Mouse (Mus musculus): Measurements from ENCODE around the gene Gsta1. TPM values are rescaled to one million over a fixed set of nuclear protein-coding genes. Genes with fewer than 3 reads are reported as not detected.
"Not testable (repeated sequence)": the region's sequence is repeated elsewhere in the genome, so short reads cannot be mapped to it uniquely, and the experiment has no call there.

The Gsta1 gene
- polyA plus RNA-seq, 1 experiment from 2014 or later = not detected

DNA sequence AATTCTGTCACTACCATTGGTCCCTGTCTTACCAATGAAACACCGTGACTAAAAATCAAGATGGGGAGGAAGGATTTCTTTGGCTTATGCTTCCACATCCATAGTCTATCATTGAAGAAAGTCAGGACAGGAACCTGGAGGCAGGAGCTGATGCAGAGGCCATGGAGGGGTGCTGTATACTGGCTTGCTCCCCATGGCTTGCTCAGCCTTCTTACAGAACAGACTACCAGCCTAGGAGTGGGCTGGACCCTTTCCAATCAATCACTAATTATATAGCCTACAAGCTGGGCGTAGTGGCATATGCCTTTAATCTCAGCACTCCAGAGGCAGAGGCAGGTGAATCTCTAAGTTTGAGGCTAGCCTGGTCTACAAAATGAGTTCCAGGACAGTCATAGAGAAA is 19.6 kb upstream of the Gsta1 start:
- Histone ChIP-seq H3K27ac (no peak overlapping the region), H3K9ac (no peak overlapping the region), H3K36me3 (no peaks in the 10 kb centered on the region), H3K9me3 (no peaks in the 10 kb centered on the region), H3K27me3 (no peaks in the 10 kb centered on the region), H3K4me1 (replicated peaks) (no peaks in the 10 kb centered on the region), H3K4me2 (no peak overlapping the region), H3K4me3 (no peak overlapping the region)
- 96% methylated on average over 2 of the region's 2 CpGs for WGBS
- ATAC-seq (ENCODE audit: low FRiP score) = no peak

DNA sequence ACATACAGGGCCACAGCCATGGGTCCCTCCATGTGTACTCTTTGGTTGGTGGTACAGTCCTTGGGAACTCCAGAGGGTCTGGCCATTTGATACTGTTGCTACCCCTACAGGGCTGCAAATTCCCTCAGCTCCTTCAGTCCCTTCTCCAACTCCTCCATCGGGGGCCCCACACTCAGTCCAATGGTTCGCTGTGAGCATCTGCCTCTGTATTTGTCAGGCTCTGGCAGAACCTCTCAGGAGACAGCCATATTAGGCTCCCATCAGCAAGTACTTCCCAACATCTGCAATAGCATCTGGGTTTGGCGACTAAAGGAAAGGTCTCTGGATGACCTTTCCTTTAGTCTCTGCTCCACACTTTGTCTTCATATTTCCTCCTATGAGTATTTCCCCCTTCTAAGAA is 18.9 kb upstream of the Gsta1 start:
- no peak overlapping the region for H3K4me2 ChIP-seq
- no peaks in the 10 kb centered on the region for H3K36me3 ChIP-seq
- no peak for ATAC-seq (ENCODE audit: low FRiP score)
- H3K27me3 ChIP-seq = no peaks in the 10 kb centered on the region
- H3K9ac ChIP-seq = no peak overlapping the region
- H3K9me3 ChIP-seq = no peaks in the 10 kb centered on the region
- no peaks in the 10 kb centered on the region for H3K4me1 ChIP-seq (replicated peaks)
- no peak overlapping the region for H3K27ac ChIP-seq
- WGBS = 96% methylated on average over 3 of the region's 3 CpGs
- no peak overlapping the region for H3K4me3 ChIP-seq

DNA sequence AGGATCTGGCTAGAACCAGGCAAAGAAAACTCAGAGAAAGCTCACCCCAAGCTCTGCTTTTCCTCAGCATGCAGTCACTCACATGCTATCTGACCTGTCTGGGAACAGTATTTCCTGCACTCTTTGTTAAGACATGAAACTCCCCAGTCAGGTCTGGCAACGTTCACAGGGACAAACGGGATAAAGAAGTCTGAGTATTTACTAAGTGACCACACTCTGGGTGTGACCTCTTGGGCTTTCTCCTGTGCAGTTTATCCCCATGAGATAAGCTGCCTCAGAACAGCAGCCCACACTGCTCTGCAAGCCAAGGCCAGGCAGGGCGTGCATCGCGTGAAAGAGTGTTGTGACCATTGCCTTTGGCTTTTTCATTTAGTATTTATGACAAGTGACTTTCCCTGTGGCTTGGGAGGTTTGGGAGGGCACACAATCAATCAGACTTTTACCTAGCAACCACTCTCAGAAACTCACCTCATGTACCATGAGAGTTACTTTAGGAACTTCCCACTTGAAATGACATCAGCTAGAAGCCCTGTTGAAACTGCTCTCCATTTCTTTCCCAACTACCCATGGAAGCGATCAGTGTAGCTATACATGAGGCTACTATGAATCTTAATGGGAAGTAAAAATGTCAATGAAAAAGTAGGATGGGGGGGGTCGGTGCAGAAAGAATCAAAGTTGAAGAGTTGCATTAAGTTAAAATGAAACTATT is 18.0 kb upstream of the Gsta1 start:
- Histone ChIP-seq H3K36me3 (no peaks in the 10 kb centered on the region), H3K27me3 (no peaks in the 10 kb centered on the region)

DNA sequence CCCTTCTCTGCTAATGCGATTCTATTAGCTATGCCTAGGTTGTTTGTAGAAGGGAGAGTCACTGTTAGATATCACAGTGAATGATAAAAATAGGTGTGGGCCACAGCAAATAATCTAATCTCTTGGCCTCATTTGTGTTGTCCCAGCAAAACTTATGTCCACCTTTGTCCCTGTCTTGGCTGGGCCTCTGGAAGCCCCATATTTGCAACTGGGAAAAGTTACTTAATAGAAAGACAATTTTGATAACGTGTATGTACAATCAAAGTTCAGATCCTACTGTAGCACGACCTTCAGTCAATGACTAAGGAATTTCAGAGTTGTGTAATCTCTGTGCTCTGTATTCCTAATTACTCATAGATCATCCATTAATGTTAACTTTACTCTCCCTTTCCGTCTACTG is 13.4 kb upstream of the Gsta1 start:
- Histone ChIP-seq H3K27me3 (no peaks in the 10 kb centered on the region), H3K4me1 (replicated peaks) (no peaks in the 10 kb centered on the region), H3K4me2 (no peak overlapping the region), H3K9me3 (no peaks in the 10 kb centered on the region), H3K9ac (no peak overlapping the region), H3K4me3 (no peak overlapping the region), H3K27ac (no peak overlapping the region), H3K36me3 (no peaks in the 10 kb centered on the region)
- 84% methylated on average over 4 of the region's 4 CpGs for WGBS
- no peak for ATAC-seq (ENCODE audit: low FRiP score)

More for the DNA sequence above, 18.0 kb upstream of the Gsta1 start:
- no peak overlapping the region for H3K27ac ChIP-seq
- no peak overlapping the region for H3K4me2 ChIP-seq
- H3K4me3 ChIP-seq = no peak overlapping the region
- no peaks in the 10 kb centered on the region for H3K4me1 ChIP-seq (replicated peaks)
- H3K9me3 ChIP-seq = no peaks in the 10 kb centered on the region
- H3K9ac ChIP-seq = no peak overlapping the region
- no peak for ATAC-seq (ENCODE audit: low FRiP score)
- WGBS = 88% methylated on average over 7 of the region's 7 CpGs

DNA sequence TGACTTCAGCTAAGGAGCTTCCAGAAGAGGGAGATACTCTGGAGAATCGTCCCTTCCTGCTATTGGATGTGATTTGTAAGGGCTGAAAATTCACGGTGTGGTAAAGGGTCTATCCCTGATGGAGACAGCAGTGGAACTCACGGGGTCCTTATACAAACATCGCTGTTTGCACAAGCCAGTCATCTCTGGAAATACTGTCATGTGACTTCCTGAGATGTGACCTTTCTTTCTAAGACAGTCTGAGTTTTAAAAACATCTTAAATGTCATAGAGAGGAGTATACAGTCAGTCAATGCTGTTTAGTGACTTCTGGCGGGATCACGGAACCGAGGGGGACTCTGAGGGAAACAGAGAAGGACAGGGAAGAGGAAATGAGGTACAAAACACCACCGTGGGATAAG is 7.8 kb upstream of the Gsta1 start:
- WGBS = 78% methylated on average over 8 of the region's 8 CpGs
- no peak overlapping the region for H3K9ac ChIP-seq
- no peak for ATAC-seq (ENCODE audit: low FRiP score)

DNA sequence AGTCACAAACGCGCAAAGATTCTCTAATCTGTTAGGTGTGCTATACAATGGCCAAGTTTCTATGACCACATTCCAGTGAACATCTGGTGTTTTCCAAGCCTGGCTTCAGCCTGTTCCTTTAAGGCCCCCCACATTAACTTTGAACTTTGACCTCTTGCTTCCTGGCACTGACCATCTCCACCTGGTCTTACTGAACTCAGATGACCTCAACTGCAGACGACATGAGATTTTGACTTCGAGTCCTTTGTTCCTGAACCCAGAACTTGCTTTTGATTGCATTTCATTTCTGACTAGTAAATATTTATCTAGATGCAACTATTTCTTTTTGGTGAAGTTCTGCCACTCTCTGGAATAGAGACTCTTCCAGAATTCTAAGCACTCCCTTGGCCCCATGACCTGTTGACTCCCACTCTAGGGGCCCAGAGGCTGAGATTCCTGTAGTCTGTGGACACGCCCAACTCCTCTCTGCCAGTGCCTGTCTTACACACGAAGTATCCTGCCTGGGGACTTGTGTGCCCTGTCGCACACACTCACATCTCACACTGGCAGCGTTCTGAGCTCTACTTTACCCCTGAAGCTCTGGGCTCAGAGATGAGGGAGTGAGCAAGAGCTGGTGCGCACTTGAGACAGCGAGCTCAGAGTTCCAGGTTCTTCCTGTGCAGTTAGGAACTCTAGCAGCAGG is 7.1 kb upstream of the Gsta1 start:
- WGBS = 79% methylated on average over 10 of the region's 10 CpGs
- Histone ChIP-seq H3K27ac (no peak overlapping the region), H3K4me1 (replicated peaks) (no peaks in the 10 kb centered on the region), H3K36me3 (no peaks in the 10 kb centered on the region), H3K4me2 (no peak overlapping the region), H3K27me3 (no peaks in the 10 kb centered on the region), H3K4me3 (no peak overlapping the region), H3K9me3 (no peaks in the 10 kb centered on the region), H3K9ac (no peak overlapping the region)
- ATAC-seq (ENCODE audit: low FRiP score) = no peak

More for the DNA sequence above, 7.8 kb upstream of the Gsta1 start:
- H3K36me3 ChIP-seq = no peaks in the 10 kb centered on the region
- no peaks in the 10 kb centered on the region for H3K9me3 ChIP-seq
- H3K4me1 ChIP-seq (replicated peaks) = no peaks in the 10 kb centered on the region
- H3K4me2 ChIP-seq = no peak overlapping the region
- H3K27ac ChIP-seq = no peak overlapping the region
- no peaks in the 10 kb centered on the region for H3K27me3 ChIP-seq
- H3K4me3 ChIP-seq = no peak overlapping the region

DNA sequence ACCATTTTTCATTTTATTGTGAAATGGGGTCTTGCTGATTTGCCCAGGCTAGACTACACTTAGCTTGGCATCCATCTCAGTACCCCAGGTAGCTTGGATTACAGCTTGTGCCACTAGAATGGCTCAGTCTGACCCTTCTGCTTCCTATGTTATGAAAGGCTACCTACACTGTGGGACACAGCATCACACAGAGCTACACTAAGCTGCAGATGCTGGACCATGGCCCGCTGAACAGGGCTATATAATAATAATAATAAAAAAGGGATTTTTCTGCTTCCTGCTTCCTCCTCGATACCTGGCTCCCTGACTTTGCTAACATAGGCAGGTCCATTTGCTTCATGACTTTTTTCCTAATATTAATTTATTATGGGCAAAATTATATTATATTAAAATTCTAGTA is 6.0 kb upstream of the Gsta1 start:
- Histone ChIP-seq H3K27me3 (no peaks in the 10 kb centered on the region), H3K4me2 (no peak overlapping the region), H3K9me3 (no peaks in the 10 kb centered on the region), H3K36me3 (no peaks in the 10 kb centered on the region), H3K4me3 (no peak overlapping the region), H3K27ac (no peak overlapping the region), H3K9ac (no peak overlapping the region), H3K4me1 (replicated peaks) (no peaks in the 10 kb centered on the region)
- no peak for ATAC-seq (ENCODE audit: low FRiP score)
- 96% methylated on average over 2 of the region's 2 CpGs for WGBS

DNA sequence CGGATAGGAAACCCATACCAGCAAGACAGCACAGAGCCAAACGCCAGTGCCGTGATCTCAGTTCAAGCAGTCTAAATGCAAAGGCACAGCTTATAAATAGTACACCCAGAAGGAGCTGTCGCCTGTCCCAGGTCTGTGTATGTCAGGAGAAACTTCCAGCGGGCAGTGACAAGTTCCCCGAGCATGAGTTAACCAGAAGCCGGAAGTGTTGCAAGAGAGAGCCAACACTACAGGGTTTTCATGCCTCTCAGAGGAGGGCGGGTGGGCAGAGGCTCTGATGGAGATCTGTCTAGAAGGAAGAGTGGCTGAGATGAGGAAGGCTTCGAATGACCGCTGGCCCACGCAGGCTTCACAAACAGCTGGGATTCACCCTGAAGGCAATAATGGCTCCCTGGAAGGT is 5.2 kb upstream of the Gsta1 start:
- H3K36me3 ChIP-seq = no peaks in the 10 kb centered on the region
- H3K27me3 ChIP-seq = no peaks in the 10 kb centered on the region
- H3K4me2 ChIP-seq = no peak overlapping the region
- H3K27ac ChIP-seq = no peak overlapping the region
- H3K4me1 ChIP-seq (replicated peaks) = no peaks in the 10 kb centered on the region
- H3K9ac ChIP-seq = no peak overlapping the region
- ATAC-seq (ENCODE audit: low FRiP score) = no peak
- WGBS = 87% methylated on average over 11 of the region's 11 CpGs
- no peak overlapping the region for H3K4me3 ChIP-seq
- H3K9me3 ChIP-seq = no peaks in the 10 kb centered on the region

DNA sequence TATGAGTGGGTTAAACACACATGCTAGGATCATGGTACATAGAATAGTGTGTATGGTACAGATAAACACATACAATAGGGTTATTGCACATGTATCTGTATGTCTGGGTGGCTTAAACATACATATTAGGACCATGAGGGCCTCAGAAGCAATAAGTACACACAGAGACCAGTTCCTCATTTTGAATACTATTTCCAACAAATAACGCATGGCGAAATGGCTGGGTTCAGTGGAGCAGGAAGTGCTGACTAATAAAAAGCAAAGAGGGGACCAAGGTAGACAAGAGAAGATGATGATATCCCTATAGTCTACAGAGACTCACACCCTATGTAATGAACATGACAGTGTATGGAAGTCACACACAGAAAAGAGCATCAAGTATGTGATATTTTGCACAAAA is 2.3 kb upstream of the Gsta1 start:
- no peak overlapping the region for H3K27ac ChIP-seq
- no peaks in the 10 kb centered on the region for H3K9me3 ChIP-seq
- H3K27me3 ChIP-seq = no peaks in the 10 kb centered on the region
- no peak for ATAC-seq (ENCODE audit: low FRiP score)
- H3K9ac ChIP-seq = no peak overlapping the region
- no peaks in the 10 kb centered on the region for H3K36me3 ChIP-seq
- 90% methylated on average over 2 of the region's 2 CpGs for WGBS
- no peak overlapping the region for H3K4me3 ChIP-seq
- no peaks in the 10 kb centered on the region for H3K4me1 ChIP-seq (replicated peaks)
- H3K4me2 ChIP-seq = no peak overlapping the region

DNA sequence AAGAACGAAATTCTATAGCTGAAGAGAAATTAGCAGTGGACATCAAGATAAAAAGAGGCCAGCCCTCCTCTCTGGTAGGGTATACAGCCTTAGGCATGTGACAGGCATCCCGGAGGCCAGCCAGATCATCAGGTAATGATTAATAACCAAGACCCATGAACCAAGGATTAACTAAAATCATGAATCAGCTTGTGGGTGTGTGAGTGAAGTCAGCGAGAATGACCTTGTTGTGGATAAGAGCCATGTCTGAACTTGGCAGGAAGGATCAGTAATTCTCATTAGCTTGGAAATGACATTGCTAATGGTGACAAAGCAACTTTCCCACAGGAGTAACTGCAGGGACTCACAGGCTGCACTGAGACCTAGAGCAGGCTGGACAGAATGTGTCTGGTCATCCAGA is 798 bp upstream of the Gsta1 start:
- not testable (repeated sequence) for H3K4me3 ChIP-seq; ATAC-seq (ENCODE audit: low FRiP score)
- WGBS = 75% methylated on average over 3 of the region's 3 CpGs

DNA sequence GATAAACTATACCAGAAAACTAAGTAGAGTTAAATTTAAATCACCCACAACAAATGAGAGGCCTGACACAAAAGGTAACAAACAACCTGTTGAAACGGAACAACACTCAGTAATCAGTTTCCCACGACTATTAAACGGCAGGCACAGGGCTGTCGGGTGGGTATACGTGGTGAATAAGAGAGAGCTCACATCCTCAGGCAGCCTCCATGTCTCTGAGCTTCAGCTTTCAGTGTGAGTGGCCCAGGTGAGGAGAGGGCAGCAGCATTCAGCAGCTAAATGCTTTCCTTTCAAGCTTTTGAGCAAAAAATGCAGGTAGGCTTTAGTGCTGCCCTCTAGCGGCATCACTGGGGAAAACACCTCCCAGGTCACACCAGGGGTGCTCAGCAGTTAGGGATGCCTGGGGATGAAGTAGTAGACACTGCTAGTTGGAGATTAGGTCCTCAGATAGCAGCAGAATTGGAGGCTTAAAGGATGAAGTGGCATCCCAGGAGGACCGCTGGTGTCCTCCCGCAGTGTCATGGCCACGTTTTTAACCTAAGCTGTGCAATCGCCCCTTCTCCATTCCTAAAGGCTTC is 2.8 kb downstream of the Gsta1 start:
- H3K9me3 ChIP-seq; H3K27me3 ChIP-seq; H3K27ac ChIP-seq; H3K4me3 ChIP-seq; H3K9ac ChIP-seq; H3K36me3 ChIP-seq; ATAC-seq (ENCODE audit: low FRiP score); H3K4me1 ChIP-seq (replicated peaks); H3K4me2 ChIP-seq: not testable (repeated sequence)
- WGBS = no CpG with 5 or more reads among the region's 10 CpGs

More for the DNA sequence above, 798 bp upstream of the Gsta1 start:
- not testable (repeated sequence) for H3K9ac ChIP-seq; H3K27me3 ChIP-seq; H3K4me1 ChIP-seq (replicated peaks); H3K4me2 ChIP-seq; H3K36me3 ChIP-seq; H3K9me3 ChIP-seq; H3K27ac ChIP-seq

DNA sequence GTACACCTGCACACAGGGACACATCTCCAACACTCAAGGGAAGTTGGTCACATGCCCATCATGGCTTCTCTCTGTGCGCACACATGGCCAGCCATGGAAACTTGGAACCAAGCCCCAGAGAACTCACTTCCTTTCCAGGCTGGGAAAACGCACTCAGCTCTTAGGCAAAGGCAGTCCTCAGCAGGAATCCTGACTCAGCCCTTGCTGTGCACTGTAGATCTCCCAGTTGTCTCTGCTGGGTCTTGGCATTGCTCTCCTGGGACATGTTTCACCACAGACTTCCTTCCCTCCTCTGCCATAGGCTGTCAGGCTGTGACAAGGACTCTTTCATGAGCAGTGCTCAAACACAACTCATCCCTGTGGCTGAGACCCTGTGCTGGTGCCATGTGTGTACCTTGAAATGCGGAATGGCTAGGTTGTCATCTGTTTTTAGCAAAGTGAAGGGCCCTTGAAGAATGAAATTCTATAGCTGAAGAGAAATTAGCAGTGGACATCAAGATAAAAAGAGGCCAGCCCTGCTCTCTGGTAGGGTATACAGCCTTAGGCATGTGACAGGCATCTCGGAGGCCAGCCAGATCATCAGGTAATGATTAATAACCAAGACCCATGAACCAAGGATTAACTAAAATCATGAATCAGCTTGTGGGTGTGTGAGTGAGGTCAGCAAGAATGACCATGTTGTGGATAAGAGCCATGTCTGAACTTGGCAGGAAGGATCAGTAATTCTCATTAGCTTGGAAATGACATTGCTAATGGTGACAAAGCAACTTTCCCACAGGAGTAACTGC is 25.4 kb downstream of the Gsta1 start:
- not testable (repeated sequence) for H3K27me3 ChIP-seq; H3K4me1 ChIP-seq (replicated peaks); H3K4me2 ChIP-seq; H3K9ac ChIP-seq; H3K27ac ChIP-seq; H3K4me3 ChIP-seq; ATAC-seq (ENCODE audit: low FRiP score); H3K36me3 ChIP-seq; H3K9me3 ChIP-seq
- 83% methylated on average over 4 of the region's 4 CpGs for WGBS
